Mouse (Mus musculus) heart, postnatal 4 days (tissue): ENCODE data around the gene Hist1h2be. TPM values are rescaled to one million over a fixed set of nuclear protein-coding genes. Genes with fewer than 3 reads are reported as not detected.
A peak's percentile ranks its signal among the peaks of the same experiment; 100 is the strongest.
"Not testable (repeated sequence)": the region's sequence is repeated elsewhere in the genome, so short reads cannot be mapped to it uniquely, and the experiment has no call there.

Source experiments
- DNase-seq: peaks from one replicate; pipeline ENCODE4 v3.0.0; 2021
- microRNA-seq, 2 experiments: library from miRNA; unstranded; fragments of <30 nt; microRNA quantifications; one replicate each; pipeline ENCODE4 v1.2.0; 2021 to 2022
- total RNA-seq, 2 experiments: library from RNA; stranded (reverse); gene quantifications; 2 replicates each; pipeline ENCODE4 v1.2.3; 2021

The Hist1h2be gene
- total RNA-seq, 2 experiments from 2014 or later, result 38.8 to 42.2 TPM

DNA sequence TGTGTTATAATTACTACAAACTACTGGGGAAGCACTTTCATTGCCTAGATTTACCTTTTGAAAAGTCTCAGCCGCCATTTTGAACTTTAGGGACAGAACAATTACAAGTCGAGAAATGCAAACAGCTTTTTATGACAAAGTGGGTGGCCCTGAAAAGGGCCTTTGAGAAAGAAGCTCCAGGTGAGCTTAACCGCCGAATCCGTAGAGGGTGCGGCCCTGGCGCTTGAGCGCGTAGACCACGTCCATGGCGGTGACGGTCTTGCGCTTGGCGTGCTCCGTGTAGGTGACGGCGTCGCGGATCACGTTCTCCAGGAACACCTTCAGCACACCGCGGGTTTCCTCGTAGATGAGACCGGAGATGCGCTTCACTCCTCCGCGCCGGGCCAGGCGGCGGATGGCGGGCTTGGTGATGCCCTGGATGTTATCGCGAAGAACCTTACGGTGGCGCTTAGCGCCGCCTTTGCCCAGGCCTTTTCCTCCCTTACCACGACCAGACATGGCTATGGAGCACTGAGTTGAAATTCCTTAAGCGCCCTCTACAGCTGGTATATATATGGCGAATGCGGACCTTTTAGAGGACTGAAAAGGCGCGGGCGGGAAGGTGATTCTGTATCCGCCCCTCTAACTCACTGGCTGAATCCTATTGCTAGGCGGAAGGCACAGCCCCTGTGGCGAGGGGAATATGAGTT lies 69.6 kb downstream of the Hist1h2be start, which contains the start of gene Hist1h4f:
TSS of gene Hist1h4f (minus strand) at position 503 of the 689 bp plus-strand sequence.
- DNase-seq, result peak; percentile 89

DNA sequence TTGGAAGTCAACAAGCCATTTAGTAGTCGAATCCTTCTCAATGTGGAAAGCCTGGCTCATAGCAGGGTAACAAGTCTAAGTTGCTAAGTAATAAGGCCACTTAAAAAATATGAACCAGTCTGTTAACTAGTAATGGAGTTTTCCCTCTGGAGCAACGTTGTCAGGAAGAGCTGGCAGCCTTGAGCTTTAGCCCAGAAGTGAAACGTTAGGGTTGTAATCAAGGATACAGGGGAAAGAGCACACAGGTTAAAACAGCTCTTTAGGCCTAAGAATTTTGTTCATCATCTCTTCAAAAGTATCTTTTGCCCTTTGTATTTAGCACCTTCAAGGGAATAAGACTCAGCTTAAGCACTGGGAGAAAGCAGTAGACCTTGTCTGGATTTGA lies 70.2 kb downstream of the Hist1h2be start:
- no peak for DNase-seq

DNA sequence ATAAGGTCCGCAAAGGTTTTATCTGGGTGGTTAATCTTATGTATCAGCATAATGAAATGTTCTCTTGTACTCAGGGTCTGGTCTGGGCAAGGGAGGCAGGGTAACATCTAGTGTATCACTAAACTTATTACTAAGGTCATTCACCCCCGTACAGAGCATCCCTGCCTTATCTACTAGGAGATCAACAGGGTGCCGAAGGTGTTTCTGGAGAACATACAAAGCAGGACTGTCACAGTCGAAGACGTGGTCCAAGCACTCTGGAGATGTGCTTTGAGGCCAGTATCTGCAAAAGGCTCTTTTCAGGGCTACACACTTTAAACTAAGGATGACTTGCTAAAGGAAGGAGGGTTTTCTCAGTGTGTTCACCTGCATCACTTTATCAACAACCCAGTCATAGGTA lies 74.2 kb downstream of the Hist1h2be start:
- no peak for DNase-seq

DNA sequence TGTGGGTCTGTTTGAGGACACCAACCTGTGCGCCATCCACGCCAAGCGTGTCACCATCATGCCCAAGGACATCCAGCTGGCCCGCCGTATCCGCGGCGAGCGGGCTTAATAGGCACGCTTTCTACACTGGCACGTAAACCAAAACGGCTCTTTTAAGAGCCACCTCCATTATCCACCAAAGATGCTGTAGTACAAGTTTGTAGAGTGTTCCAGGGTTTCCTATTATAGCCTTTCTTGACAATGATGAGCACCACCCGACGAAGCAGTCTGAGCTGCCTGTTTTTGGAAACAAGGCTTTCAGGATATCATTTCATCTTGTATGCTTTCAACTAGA lies 76.2 kb downstream of the Hist1h2be start:
- not testable (repeated sequence) for DNase-seq

DNA sequence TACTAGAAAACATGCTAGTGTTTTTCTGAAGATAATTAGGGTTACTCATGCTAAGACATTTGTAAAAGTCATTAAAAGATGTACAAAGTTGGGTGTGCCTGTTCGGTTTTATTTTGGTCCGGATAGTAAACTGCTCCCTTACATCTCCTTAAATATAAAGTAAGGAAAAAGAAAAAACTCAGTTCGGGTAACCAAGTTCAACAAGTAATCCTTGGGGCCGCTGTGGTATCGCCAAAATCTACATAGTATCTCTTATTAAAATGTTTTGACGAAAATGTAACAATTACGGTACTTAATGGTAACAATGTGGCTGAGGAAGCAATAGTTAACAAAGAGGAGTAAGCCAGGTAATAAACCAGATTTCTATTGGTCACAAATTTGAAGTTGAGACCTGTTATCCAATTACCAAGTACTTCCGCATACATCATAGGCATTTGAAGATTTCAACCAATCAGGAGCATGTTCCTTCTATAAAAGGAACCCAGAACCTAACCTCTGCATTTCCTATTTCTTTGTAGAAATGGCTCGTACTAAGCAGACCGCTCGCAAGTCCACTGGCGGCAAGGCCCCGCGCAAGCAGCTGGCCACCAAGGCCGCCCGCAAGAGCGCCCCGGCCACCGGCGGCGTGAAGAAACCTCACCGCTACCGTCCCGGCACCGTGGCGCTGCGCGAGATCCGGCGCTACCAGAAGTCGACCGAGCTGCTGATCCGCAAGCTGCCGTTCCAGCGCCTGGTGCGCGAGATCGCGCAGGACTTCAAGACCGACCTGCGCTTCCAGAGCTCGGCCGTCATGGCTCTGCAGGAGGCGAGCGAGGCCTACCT lies 76.7 kb downstream of the Hist1h2be start, which contains the start of gene Hist1h3f:
TSS of gene Hist1h3f (plus strand) at position 88 of the 822 bp plus-strand sequence.
- peak; percentile 68 for DNase-seq

DNA sequence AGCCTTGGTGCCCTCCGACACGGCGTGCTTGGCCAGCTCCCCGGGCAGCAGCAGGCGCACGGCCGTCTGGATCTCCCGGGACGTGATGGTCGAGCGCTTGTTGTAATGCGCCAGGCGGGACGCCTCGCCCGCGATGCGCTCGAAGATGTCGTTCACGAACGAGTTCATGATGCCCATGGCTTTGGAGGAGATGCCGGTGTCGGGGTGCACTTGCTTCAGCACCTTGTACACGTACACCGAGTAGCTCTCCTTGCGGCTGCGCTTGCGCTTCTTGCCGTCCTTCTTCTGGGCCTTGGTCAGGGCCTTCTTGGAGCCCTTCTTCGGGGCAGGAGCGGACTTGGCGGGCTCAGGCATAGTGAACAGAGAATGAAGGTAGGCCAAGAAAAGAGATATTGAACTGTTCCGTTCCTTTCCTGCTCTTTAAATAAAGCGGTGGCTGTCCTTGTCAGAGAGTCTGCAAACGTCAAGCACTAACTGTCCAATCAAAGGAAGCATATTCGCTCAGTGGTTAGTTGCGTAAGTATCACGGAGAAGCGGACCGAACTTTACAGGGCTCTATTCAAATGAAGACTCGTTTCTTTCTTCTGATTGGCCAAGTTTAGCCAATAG lies 77.8 kb downstream of the Hist1h2be start, which contains the start of gene Hist1h2bh:
TSS of gene Hist1h2bh (minus strand) at position 394 of the 609 bp plus-strand sequence.
- DNase-seq, result peak; percentile 62

DNA sequence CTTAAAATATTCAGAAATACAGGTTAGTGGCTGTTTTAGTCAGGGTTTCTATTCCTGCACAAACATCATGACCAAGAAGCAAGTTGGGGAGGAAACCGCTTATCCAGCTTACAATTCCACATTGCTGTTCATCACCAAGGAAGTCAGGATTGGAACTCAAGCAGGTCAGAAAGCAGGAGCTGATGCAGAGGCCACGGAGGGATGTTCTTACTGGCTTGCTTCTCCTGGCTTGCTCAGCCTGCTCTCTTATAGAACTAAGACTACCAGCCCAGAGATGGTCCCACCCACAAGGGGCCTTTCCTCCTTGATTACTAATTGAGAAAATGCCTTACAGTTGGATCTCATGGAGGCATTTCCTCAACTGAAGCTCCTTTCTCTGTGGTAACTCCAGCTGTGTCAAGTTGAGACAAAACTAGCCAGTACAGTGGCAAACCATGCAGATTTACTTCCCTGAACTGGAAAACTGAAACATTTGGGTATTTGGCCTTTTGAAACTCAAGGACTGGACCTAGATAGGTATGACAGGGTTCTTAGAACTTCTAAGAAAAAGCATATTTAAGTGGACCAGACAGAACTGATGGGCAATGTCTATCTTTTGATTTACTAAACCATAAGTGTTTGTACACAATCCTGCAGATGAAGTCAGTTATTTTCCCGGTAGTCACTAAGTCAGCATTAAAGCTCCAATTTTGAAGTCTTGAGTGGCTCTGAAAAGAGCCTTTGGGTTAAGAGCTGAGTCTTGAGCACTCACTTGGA lies 78.5 kb downstream of the Hist1h2be start:
- DNase-seq, result not testable (repeated sequence)

DNA sequence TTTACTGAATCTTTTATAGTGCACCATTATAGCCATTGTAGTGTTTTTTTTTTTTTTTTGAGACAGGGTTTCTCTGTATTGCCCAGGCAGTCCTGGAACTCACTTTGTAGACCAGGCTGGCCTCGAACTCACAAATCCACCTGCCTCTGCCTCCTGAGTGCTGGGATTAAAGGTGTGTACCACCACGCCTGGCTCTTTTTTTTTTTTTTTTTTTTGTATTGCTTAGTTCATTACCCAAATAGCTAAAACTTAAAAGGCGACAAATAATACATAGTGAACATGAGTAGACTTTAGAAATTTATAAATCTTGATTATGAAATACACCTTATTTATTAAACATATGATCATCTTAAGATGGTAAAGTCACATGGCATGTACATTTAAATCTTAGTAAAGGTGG lies 79.4 kb downstream of the Hist1h2be start:
- DNase-seq, result no peak

DNA sequence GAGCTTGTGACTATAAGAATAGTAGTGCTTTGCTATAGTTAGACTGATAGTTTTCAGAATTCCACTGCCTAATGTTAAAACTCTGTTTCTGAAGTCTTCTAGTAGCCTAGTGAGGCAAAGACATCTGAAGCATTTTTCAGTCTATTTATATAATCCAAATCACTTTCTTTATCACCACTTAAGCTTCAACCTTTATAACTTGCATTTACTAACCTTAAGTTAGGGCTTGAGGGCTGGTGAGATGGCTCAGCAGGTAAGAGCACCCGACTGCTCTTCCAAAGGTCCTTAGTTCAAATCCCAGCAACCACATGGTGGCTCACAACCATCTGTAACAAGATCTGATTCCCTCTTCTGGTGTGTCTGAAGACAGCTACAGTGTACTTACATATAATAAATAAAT lies 81.1 kb downstream of the Hist1h2be start:
- DNase-seq, result not testable (repeated sequence)

DNA sequence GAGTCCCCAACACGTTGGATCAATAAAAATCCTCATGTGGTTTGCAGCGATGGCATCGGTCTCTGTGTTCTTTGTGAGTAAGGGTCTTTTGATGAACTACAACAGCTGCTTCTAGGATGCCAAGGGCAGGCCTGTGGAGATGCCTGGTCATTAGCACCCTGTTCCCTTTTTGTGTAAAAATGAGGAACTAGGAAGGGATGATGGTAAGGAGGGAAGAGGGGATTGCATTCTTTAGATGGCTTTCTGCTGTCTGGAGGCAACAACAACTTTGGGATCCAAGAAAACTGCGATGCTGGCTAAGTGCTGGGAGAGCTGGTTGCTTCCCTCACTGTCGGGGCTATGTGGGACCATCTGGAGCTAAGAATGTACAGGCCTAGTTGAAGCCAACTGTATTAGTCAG lies 82.7 kb downstream of the Hist1h2be start:
- no peak for DNase-seq

DNA sequence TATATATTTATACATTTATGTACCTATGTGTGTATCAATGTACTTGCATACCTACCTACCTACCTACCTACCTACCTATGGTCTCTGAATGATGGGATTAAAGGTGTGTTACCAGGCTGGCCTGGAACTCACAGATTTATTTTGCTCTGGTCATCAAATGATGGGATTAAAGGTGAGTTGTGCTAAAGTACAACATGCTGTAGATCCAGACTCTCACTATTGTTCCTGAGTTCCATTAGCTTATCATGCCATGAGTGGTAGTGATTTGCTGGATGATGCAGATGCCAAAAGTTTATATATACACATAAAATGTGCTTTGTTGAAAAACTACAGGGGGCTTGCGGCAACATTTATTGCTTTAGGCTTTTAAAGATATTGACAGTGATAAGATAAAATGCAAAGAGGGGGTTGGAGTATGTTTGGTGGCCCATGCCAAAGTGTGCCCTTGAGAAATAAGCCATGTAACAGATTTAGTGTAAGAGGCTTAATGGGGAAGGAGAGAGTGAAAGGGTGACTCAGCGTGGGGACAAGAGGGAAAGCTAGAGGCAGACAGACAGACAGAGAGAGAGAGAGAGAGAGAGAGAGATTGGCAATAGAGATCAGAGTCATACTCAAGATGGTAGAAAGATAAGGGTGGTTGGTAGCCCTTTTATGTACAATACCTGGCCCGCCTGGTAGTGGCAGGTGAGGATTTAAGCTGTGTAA lies 83.8 kb downstream of the Hist1h2be start:
- DNase-seq, result no peak

DNA sequence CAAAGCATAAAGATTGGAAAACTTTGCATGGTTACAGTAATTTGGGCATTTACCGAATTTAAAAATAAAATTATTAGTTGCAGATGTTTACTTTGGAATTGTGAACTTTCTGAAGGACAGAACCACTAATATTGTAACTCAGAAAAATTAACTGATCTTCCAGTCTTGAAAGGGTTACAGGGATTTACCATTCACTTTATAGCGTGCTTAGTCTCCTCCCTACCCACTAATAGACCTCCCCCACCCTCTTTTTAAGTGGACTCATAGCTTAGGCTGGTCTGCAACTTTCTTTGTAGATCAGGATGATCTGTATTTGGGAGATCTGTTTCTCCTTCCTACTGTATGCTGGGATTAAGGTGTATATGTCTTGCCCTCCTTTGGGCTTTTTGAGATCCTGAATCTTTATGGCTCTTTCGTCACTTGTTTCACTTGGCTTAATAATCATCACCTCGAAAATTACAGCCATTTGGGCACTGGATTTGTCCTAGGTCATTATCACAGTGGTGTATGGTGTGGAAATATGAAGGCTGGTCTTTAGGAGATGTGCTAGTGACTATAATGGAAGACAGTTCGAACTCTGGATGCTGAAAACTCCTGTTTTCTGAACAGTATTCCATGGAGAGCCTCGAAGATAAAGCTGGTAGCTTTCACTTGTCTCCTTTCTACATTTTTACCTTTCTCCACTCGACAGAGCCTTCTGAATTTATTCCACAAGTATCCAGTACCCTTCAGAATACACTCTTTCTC lies 84.7 kb downstream of the Hist1h2be start:
- DNase-seq, result no peak

DNA sequence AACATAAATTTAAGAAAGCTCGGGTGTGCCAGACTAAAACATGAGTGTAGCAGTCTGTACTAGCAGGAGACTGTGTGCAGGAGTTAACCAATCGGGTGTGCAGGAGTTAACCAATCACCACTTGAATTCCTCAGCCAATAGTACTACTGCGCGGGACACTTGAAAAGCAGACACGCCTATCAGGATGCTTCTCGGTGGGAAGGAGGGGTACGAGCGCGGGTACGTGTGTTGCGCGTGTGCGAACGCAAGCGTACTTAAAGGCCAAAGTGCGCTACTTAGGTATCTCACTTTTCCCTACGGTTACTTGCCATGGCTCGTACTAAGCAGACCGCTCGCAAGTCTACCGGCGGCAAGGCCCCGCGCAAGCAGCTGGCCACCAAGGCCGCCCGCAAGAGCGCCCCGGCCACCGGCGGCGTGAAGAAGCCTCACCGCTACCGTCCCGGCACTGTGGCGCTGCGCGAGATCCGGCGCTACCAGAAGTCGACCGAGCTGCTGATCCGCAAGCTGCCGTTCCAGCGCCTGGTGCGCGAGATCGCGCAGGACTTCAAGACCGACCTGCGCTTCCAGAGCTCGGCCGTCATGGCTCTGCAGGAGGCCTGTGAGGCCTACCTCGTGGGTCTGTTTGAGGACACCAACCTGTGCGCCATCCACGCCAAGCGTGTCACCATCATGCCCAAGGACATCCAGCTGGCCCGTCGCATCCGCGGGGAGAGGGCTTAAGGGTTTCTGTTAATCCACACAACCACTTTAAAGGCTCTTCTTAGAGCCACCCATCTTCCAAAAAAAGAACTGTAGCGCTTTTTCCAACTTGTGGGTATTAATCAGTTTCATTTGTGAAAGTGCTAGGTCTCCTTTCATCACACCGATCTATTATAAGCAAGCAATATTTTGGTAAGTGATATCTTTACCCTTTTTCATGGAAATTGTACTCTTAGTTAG lies 85.5 kb downstream of the Hist1h2be start, which contains the start of gene Hist1h3g:
TSS of gene Hist1h3g (plus strand) at position 286 of the 939 bp plus-strand sequence.
- peak; percentile 88 for DNase-seq

DNA sequence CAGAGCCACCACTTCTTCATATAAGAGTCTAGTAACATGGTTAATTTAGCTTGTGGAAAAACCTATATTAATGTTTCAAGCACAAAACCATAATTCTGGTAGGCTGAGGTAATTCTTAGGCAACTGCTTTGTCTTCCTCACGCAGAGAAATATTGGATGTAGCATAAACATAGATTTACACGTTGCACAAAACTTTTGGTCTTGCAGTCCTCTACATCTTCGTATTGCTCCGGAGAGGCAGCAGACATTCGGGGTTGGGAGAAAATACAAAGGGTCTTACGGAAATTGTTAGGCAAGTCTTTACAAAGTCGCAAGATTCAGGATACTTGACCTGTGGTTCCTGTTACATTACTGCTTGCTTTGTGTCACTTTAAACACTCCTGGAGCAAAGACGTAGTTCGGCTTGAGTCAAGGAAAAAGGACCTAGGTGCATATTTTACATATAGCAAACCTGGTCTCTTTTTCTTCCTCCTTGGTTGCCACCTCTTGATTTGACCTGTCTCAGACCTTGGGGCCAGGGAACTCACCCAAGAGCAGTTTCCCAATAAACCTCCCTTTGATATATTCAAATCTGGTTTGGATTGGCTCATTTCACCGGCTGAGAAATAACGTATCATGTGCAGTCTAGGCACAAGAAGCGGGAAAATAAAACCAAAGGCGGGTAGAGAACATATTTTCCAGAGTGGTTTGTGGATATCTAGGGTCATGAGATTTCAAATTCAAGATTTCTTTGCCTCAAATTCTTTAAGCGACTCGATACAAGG lies 86.4 kb downstream of the Hist1h2be start:
- no peak for DNase-seq

Small RNA genes lying within 50 kb of the gene (microRNA-seq; reads per million reads assigned to microRNA genes)
- gene Gm44297 (0 reads per million in 2 experiments), gene Gm44359 (0 reads per million in 2 experiments), gene Gm44394 (0 reads per million in 2 experiments)

Other genes with a start within 250 kb of the Hist1h2be start
- 1 to 10 TPM; 5.0 to 5.6 TPM for gene Abt1, start 197.3 kb downstream of the Hist1h2be start, total RNA-seq
- gene Btn1a1, start 155.2 kb downstream of the Hist1h2be start, total RNA-seq, result under 1 TPM; 0.11 to 0.24 TPM
- not detected for gene Btn2a2, start 132.3 kb downstream of the Hist1h2be start, total RNA-seq
- gene Hist1h4h, start 90.1 kb downstream of the Hist1h2be start, total RNA-seq, result 1,000 to 10,000 TPM; 1,227 to 1,327 TPM
- gene Hist1h2af, start 87.2 kb downstream of the Hist1h2be start, total RNA-seq, result 100 to 1,000 TPM; 480 to 499 TPM
- 100 to 1,000 TPM; 165 to 172 TPM for gene Hist1h3g, start 85.7 kb downstream of the Hist1h2be start, total RNA-seq
- 10 to 100 TPM; 23.5 to 23.8 TPM for gene Hist1h2bh, start 77.7 kb downstream of the Hist1h2be start, total RNA-seq
- gene Hist1h3f, start 77.1 kb downstream of the Hist1h2be start, total RNA-seq, result 100 to 1,000 TPM; 121 to 128 TPM
- 100 to 1,000 TPM; 802 to 855 TPM for gene Hist1h4f, start 69.5 kb downstream of the Hist1h2be start, total RNA-seq
- gene Hist1h1d, start 67.9 kb downstream of the Hist1h2be start, total RNA-seq, result 10 to 100 TPM; 40.0 to 43.0 TPM
- gene Hist1h3e, start 58.8 kb downstream of the Hist1h2be start, total RNA-seq, result 100 to 1,000 TPM; 299 to 323 TPM
- 10 to 100 TPM; 77.0 to 85.3 TPM for gene Hist1h2ae, start 49.9 kb downstream of the Hist1h2be start, total RNA-seq
- gene Hist1h2bg, start 49.7 kb downstream of the Hist1h2be start, total RNA-seq, result 100 to 1,000 TPM; 624 to 645 TPM
- gene Hist1h2bf, start 46.9 kb downstream of the Hist1h2be start, total RNA-seq, result 100 to 1,000 TPM; 278 to 296 TPM
- 10 to 100 TPM; 62.5 to 79.1 TPM for gene Hist1h2ad, start 46.7 kb downstream of the Hist1h2be start, total RNA-seq
- 10 to 100 TPM; 52.4 to 58.7 TPM for gene Hist1h3d, start 45.4 kb downstream of the Hist1h2be start, total RNA-seq
- 100 to 1,000 TPM; 322 to 324 TPM for gene Hist1h4d, start 39.5 kb downstream of the Hist1h2be start, total RNA-seq
- gene Hist1h1e, start 1.4 kb upstream of the Hist1h2be start, total RNA-seq, result 100 to 1,000 TPM; 269 to 306 TPM
- gene Hist1h2ac, start 62.8 kb upstream of the Hist1h2be start, total RNA-seq, result 10 to 100 TPM; 11.4 to 11.7 TPM
- 10 to 100 TPM; 44.8 to 56.0 TPM for gene Hist1h2bc, start 63.1 kb upstream of the Hist1h2be start, total RNA-seq
- 1 to 10 TPM; 1.6 to 1.8 TPM for gene Hist1h1t, start 74.7 kb upstream of the Hist1h2be start, total RNA-seq
- 100 to 1,000 TPM; 167 to 175 TPM for gene Hist1h4c, start 77.3 kb upstream of the Hist1h2be start, total RNA-seq
- gene Hfe, start 89.7 kb upstream of the Hist1h2be start, total RNA-seq, result 10 to 100 TPM; 19.7 to 21.0 TPM
- gene Hist1h1c, start 117.7 kb upstream of the Hist1h2be start, total RNA-seq, result 100 to 1,000 TPM; 472 to 511 TPM
- 100 to 1,000 TPM; 252 to 264 TPM for gene Hist1h3c, start 124.5 kb upstream of the Hist1h2be start, total RNA-seq
- gene Hist1h2bb, start 125.6 kb upstream of the Hist1h2be start, total RNA-seq, result 100 to 1,000 TPM; 281 to 294 TPM
- gene Hist1h2ab, start 130.0 kb upstream of the Hist1h2be start, total RNA-seq, result 100 to 1,000 TPM; 424 to 425 TPM
- gene Hist1h3b, start 131.1 kb upstream of the Hist1h2be start, total RNA-seq, result 100 to 1,000 TPM; 568 to 625 TPM
- gene Hist1h4b, start 135.9 kb upstream of the Hist1h2be start, total RNA-seq, result 100 to 1,000 TPM; 312 to 320 TPM
- gene Hist1h4a, start 140.1 kb upstream of the Hist1h2be start, total RNA-seq, result 100 to 1,000 TPM; 433 to 442 TPM
- 100 to 1,000 TPM; 440 to 473 TPM for gene Hist1h3a, start 141.3 kb upstream of the Hist1h2be start, total RNA-seq
- 100 to 1,000 TPM; 219 to 236 TPM for gene Hist1h1a, start 142.5 kb upstream of the Hist1h2be start, total RNA-seq
- not detected for gene Trim38, start 148.8 kb upstream of the Hist1h2be start, total RNA-seq
- not detected for gene Slc17a2, start 185.9 kb upstream of the Hist1h2be start, total RNA-seq
- gene Slc17a3, start 218.3 kb upstream of the Hist1h2be start, total RNA-seq, result not detected
- not detected for gene Slc17a1, start 246.6 kb upstream of the Hist1h2be start, total RNA-seq